Comparison of ENCODE assay signal across 9 mouse cellular contexts in genomic region chr7:123084180-123084691, GRCm38 (mm10). TPM values are rescaled to one million over a fixed set of nuclear protein-coding genes. Genes with fewer than 3 reads are reported as not detected.
A peak's percentile ranks its signal among the peaks of the same experiment; 100 is the strongest.
DNase-seq lines count a peak whose midpoint lies in the region; ATAC-seq lines count a peak whose summit lies in the region.
"Had no signal": no experiment of that assay in that cellular context is flagged by ENCODE, and none has a peak within 500 bp of the region (broad histone marks: within the 10 kb centered on the region; RNA-seq: fewer than 3 reads in every experiment).

No protein-coding gene starts in this region.

- H3K27me3 ChIP-seq in forebrain, embryonic 16.5 days (replicated peaks; ENCODE audit: control insufficient read depth, insufficient read depth, low read length), result no peaks in the 10 kb centered on the region

- WGBS in forebrain, embryonic 16.5 days, result 0% methylated on average over 7 of the region's 7 CpGs

- no peaks in the 10 kb centered on the region for H3K9me3 ChIP-seq in forebrain, embryonic 16.5 days (ENCODE audit: control insufficient read depth, low read length)

- peak; percentile 93 for DNase-seq in brain, adult 2 months (ENCODE audit: low read depth, low spot score)
- peak; percentile 66 for DNase-seq in heart, postnatal 4 days
- DNase-seq in layer of hippocampus, adult 11-12 months (ENCODE audit: low spot score), result peak; percentile 81
- peak; percentile 64 for DNase-seq in lung, postnatal 10 days
- DNase-seq in right cerebral cortex, postnatal 14 days, result peak; percentile 67
- DNase-seq in c-Kit-positive CD71-positive TER-119-positive erythroid progenitor cells, embryonic 14.5 days (ENCODE audit: low spot score), result no peak

- peak overlapping the region; percentile 31 for H3K4me3 ChIP-seq in forebrain, embryonic 16.5 days (replicated peaks; ENCODE audit: low read length)
- H3K4me3 ChIP-seq: erythroblast, embryonic 14.5 days had no signal

- peak overlapping the region; percentile 9 for H3K9ac ChIP-seq in forebrain, embryonic 16.5 days (replicated peaks; ENCODE audit: low read depth, low read length)

- peak; percentile 79 for ATAC-seq in CD4-positive, CD25-positive, alpha-beta regulatory T cell, adult 4 months
- ATAC-seq in forebrain, embryonic 16.5 days, result peak; percentile 94

- H3K4me1 ChIP-seq in forebrain, embryonic 16.5 days (replicated peaks; ENCODE audit: control insufficient read depth, insufficient read depth, low read length), result peaks cover 27% of the 10 kb centered on the region

- H3K36me3 ChIP-seq in forebrain, embryonic 16.5 days (ENCODE audit: control insufficient read depth, insufficient read depth), result no peaks in the 10 kb centered on the region

- H3K4me2 ChIP-seq in forebrain, embryonic 16.5 days (ENCODE audit: low read length), result peak overlapping the region; percentile 67

- peak overlapping the region; percentile 90 for H3K27ac ChIP-seq in forebrain, embryonic 16.5 days (ENCODE audit: low read length)

RNA-seq across cellular contexts. Expression of gene Tnrc6a, which starts 39.4 kb away (rescaled TPM):
- polyA plus RNA-seq in CD4-positive, CD25-positive, alpha-beta regulatory T cell, adult 4 months (2017; shearing (Covaris generic)), result 100 to 1,000 TPM in 1 of 2 experiments, 10 to 100 TPM in 1; 41.3 to 135 TPM
- 35.8 and 37.3 TPM in 2 replicates for polyA plus RNA-seq in forebrain, embryonic 16.5 days (2015; fragmentation: Nextera tagmentation; extraction: Ambion mirVana)
- 10 to 100 TPM; 44.5 to 50.1 TPM for total RNA-seq in heart, postnatal 4 days (2021)
